Mouse (Mus musculus) G1E-ER4 (cell line): ENCODE data around the gene Arap1. TPM values are rescaled to one million over a fixed set of nuclear protein-coding genes. Genes with fewer than 3 reads are reported as not detected.

ENCODE experiments used
- GATA1 ChIP-seq: IDR thresholded peaks from one replicate; pipeline ENCODE4 v1.8.0; 2012; ENCODE audit warnings: low read length, inconsistent platforms
- polyA plus RNA-seq: library from polyadenylated mRNA; stranded (reverse); fragments of >175 nt; gene quantifications from 2 replicates; pipeline ENCODE4 v1.2.3, GENCODE M21; 2012

The Arap1 gene
- polyA plus RNA-seq, 1 experiment, result 43.1 TPM

DNA sequence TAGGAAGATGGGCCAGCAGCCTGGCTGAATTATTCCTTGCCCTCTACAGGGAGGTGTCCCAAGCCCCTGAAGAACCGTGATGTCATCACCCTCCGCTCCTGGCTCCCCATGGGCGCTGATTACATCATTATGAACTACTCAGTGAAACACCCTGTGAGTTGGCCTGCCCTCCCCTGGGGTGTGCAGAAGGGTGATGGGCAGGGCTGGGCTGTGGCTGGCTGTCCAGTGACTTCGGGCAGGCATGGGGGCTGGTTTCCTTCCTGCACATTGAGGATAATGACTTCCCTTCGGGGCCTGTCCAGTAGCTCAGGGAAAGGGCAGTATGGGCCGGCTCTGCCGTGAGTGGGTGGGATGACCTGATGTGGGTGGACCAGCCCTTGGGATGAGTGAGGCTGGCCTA, 4.7 kb upstream of the Arap1 start:
- no peak for TF ChIP-seq GATA1

DNA sequence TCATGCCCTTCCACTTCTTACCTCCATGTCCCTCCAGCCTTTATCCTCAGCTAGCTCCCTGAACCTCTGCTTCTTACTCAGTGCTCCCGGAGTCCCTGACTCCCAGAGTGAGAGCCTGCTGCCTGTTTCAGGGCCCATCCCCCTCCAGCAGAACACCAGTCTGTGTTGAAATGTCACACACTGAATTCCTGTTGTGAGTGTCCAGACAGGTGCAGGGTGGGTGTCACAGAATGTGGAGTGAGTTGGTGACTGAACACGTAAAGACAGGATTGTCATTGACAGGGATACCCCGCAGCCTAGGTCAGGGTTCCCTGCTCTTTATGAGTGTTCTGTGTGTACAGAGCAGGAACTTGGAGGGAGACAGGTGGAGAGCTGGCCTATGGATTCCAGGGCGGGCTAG, 3.0 kb upstream of the Arap1 start:
- no peak for TF ChIP-seq GATA1

DNA sequence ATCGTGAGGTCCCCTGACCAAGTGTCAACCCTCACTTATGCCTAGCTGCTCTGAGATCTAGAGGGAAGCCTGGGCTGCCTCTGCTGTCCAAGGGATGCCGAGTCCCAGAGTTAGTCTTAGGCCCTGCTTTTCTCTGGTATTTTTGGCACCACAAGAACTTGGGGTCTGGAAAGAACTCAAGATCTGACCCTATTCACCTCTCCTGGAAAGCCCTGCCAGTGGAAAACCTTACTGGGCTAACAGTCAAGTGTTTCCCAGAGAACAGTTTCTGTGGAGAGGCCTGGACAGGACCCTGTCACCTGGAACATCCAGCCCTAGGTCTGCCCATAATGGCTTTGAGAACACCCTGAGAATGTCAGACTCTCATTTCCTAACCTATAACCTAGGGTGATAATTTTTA, 876 bp upstream of the Arap1 start:
- TF ChIP-seq GATA1, result no peak

DNA sequence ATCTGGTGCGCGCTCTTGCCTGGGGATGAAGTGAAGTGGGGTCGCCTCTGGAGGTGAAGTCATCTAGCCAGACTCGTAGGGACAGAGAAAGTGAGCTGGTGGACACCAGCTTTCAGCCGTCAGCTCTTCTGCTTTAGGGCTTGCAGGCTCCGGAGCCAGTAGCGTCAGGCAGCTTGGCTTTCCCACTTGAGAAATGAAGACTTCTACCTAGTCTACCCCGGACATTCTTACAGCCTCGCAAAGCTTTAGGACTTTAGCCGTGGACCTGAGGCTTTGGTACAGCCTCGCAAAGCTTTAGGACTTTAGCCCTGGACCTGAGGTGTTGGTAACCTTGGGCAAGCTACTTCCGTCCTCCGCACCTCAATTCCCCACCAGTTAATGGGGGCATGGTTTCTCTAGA, 445 bp downstream of the Arap1 start:
- TF ChIP-seq GATA1, result no peak

- TF ChIP-seq GATA1, result no peak
Observed at GRCm38 (mm10) chr7:101349861-101350260, 2.0 kb downstream of the Arap1 start.

DNA sequence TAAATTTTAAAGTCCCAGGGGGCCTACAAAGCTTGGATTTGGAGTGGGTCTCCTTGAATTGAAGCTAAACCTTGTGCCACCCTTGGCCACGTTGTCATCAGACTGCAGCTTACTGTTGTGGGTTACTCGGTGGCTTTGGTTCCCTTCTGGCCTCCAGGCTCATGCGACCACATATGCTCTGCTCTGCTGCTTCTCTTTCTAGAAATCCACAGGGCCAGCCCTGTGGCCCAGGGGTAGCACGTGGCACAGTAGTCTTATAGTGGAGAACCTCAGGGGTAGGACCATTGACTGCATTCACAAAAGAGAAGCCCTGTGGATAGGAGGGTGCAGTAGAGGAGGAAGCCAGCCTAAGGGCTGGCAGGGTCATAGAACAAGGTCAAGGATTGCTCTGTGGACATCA, 4.5 kb downstream of the Arap1 start:
- no peak for TF ChIP-seq GATA1

GRCm38 (mm10) chr7:101354423-101354822, 6.6 kb downstream of the Arap1 start:
- no peak for TF ChIP-seq GATA1

DNA sequence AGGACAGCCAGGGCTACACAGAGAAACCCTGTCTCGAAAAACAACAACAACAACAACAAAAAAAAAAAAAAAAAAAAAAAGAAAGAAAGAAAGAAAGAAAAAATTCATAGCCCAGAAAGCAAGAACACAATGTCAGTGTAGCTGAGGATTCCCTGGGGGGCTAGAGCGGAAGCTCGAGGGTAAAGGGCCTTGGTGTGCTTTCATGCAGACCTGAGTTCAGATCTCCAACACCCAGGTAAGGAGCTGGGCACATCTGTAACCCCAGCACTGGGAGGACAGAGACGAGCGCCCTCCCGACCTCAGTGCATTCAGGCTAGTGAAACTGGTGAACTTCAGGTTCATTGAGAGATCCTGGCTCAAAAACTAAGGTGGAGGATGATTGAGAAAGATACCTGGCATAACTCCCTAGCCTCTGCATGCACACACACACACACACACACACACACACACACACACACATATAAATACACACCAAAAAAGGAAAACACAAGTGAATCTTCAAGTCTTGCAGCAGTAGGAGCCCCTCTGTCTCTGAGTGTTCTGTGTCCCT, 7.8 kb downstream of the Arap1 start:
- TF ChIP-seq GATA1, result no peak

DNA sequence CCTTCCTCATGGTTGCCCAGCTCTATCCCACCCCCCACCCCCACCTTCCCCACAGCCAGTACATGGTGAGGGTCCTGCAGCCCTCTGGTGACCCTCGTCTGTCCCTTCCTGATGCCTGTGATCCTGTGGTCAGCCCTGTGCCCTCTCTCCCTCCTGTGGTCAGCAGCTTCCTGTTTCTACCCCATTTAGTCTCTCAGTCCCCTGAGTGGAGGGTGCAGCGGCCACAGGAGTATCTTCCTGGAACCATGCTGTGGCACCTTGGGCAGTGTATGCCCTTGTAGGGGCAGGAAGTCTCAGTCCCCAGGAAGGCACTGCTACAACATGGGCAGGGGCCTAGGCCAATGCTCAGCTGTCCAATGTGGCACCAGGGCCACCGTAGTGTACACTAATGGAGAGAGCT, 9.0 kb downstream of the Arap1 start:
- no peak for TF ChIP-seq GATA1

- no peak for TF ChIP-seq GATA1
Observed at GRCm38 (mm10) chr7:101360406-101360805, 12.5 kb downstream of the Arap1 start.

- no peak for TF ChIP-seq GATA1
Observed at GRCm38 (mm10) chr7:101361021-101361420, 13.2 kb downstream of the Arap1 start.

GRCm38 (mm10) chr7:101361767-101362166, 13.9 kb downstream of the Arap1 start:
- TF ChIP-seq GATA1, result no peak

DNA sequence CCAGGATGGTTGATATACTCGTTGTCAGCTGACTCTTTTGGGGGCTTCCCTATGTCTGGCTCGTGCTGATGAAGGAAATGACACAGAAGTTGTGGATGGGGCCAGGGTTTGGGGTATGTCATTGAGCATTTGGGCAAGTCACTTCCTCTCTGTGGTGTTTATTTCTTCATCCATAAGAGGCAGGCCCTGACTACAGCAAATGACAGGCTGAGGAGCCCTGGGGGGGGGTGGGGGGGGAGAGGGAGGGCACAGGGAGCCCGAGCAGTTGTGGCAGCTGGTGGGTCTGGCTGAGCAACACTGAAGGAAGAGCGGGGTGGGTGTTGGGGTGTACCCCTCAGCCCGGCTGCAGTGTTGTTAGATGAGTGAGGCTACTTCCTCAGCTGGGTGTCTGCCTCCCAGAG, 14.9 kb downstream of the Arap1 start:
- TF ChIP-seq GATA1, result no peak

GRCm38 (mm10) chr7:101363914-101364313, 16.0 kb downstream of the Arap1 start:
- TF ChIP-seq GATA1, result no peak

DNA sequence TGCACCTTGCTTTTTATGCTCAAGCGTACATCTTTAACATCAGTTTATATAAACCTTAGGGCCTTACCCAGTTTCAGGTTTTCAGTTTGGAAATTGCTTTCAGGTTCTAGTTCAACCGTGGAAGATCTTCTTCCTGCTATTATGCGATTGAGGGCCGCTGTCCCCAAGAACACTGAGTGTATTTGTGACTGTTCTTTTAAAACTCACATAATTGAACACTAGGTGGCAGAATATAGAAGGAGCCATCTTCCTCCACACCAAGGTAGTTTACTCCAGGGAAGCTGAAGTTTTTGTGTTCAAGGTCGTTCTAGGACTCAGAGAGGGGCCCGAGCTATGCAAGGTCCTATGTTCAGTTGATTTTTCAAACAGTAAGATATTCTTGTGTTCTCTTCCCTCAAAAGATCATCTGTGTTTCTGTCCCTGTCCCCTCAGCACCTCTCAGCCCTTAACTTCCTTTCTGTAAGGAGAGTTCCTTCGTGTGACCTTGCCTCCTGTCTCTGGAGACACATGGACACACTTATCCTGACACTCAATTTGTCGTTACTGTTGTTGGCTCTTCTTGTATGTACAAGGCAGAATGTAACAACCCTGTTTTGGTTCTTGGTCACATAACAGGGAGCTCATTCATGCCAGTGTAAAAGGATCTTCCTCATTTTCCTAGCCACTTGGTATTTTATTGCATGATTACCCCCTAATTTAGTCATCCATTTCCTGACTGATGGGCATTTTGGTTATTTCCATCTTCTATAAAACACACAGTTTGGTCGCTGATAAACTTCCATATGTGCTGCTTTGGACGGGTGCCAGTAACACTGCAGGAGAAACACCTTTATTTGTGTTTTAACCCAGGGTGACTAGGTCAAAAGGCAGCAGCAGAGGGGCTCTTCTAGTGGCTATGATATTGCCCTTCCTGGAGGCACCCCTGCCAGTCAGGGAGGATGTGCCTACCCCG, 20.3 kb downstream of the Arap1 start:
- no peak for TF ChIP-seq GATA1

- no peak for TF ChIP-seq GATA1
Observed at GRCm38 (mm10) chr7:101369666-101370065, 21.8 kb downstream of the Arap1 start.

GRCm38 (mm10) chr7:101373082-101373481, 25.2 kb downstream of the Arap1 start:
- TF ChIP-seq GATA1, result no peak
